Mouse (Mus musculus): ENCODE data around the gene Tuba1a.

DNA sequence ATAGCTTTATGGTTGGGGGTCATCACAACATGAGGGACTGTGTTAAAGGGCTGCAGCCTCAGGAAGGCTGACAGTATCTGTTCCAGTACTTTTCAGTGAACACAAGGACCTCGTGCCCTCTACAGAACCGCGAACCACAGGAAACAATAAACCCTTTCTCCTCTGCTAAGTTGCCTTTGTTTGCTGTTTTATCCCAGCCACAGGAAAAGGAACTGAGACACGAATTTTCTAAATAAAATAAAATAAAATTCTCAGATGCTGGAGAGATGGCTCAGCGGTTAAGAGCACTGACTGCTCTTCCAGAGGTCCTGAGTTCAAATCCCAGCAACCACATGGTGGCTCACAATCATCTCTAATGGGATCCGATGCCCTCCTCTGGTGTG, 45.3 kb upstream of the Tuba1a start:
- TF ChIP-seq GATA1 (IDR thresholded peaks at IDR 0.05; ENCODE audit: borderline replicate concordance, low read length) (no peak), FLI1 (IDR thresholded peaks at IDR 0.05; ENCODE audit: low read length) (no peak)

Data from megakaryocyte, embryonic 14.5 days (primary cell).